Mouse (Mus musculus): ENCODE results near the gene Frem1. TPM values are rescaled to one million over a fixed set of nuclear protein-coding genes. Genes with fewer than 3 reads are reported as not detected.
A peak's percentile ranks its signal among the peaks of the same experiment; 100 is the strongest.

Frem1 gene
- polyA plus RNA-seq, 1 experiment, result 0.64 TPM

- TF ChIP-seq CTCF (IDR thresholded peaks at IDR 0.05; ENCODE audit: low read depth, low read length) (no peak), EP300 (IDR thresholded peaks at IDR 0.05; ENCODE audit: insufficient read depth, low read depth, low read length) (no peak)
- no peaks in the 10 kb centered on the region for H3K36me3 ChIP-seq (ENCODE audit: control insufficient read depth, insufficient read depth, low read length, poor library complexity, severe bottlenecking)
- no peak overlapping the region for H3K4me3 ChIP-seq (ENCODE audit: low read depth, low read length)
- H3K27me3 ChIP-seq (ENCODE audit: control insufficient read depth, insufficient read depth, low read length, poor library complexity, severe bottlenecking), result no peaks in the 10 kb centered on the region
- H3K27ac ChIP-seq (ENCODE audit: insufficient read depth, low read length), result no peak overlapping the region
- no peaks in the 10 kb centered on the region for H3K4me1 ChIP-seq (ENCODE audit: control insufficient read depth, insufficient read depth, low read length)
- no peak overlapping the region for H3K9ac ChIP-seq (ENCODE audit: low read depth, poor library complexity, severe bottlenecking)
- H3K9me3 ChIP-seq (replicated peaks; ENCODE audit: control insufficient read depth, insufficient read depth, low read length, poor library complexity, severe bottlenecking), result no peaks in the 10 kb centered on the region
These were observed 111.9 kb downstream of the Frem1 start for GRCm38 (mm10) chr4:82940248-82940647.

DNA sequence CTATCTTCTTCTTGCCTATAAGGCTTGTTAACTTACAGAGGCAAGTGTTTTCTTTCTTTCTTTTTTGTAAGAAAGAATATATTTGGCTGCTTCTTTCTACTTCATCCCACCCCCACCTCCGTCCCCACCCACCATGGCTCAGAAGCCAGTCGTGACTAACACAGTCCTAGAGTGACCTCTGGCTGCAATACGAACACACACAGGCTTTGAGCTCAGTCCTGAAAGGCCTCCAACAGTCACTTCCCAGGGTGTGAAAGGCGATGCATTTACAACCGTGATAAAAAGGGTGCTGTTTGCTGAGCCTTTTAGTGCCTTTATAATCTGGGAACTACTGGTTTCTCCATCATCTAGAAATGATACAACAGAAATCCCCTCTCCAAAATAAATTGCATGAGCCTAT, 117.8 kb downstream of the Frem1 start:
- Histone ChIP-seq H3K9ac (ENCODE audit: low read depth, poor library complexity, severe bottlenecking) (no peak overlapping the region), H3K27ac (ENCODE audit: insufficient read depth, low read length) (no peak overlapping the region), H3K27me3 (ENCODE audit: control insufficient read depth, insufficient read depth, low read length, poor library complexity, severe bottlenecking) (no peaks in the 10 kb centered on the region), H3K9me3 (replicated peaks; ENCODE audit: control insufficient read depth, insufficient read depth, low read length, poor library complexity, severe bottlenecking) (no peaks in the 10 kb centered on the region), H3K36me3 (ENCODE audit: control insufficient read depth, insufficient read depth, low read length, poor library complexity, severe bottlenecking) (no peaks in the 10 kb centered on the region), H3K4me3 (ENCODE audit: low read depth, low read length) (no peak overlapping the region), H3K4me1 (ENCODE audit: control insufficient read depth, insufficient read depth, low read length) (no peaks in the 10 kb centered on the region)
- TF ChIP-seq CTCF (IDR thresholded peaks at IDR 0.05; ENCODE audit: low read depth, low read length) (peak; percentile 57), POLR2A (IDR thresholded peaks at IDR 0.05; ENCODE audit: insufficient read depth, low read length) (no peak)

GRCm38 (mm10) chr4:82933698-82934210, 118.4 kb downstream of the Frem1 start:
- no peak overlapping the region for H3K9ac ChIP-seq (ENCODE audit: low read depth, poor library complexity, severe bottlenecking)
- no peaks in the 10 kb centered on the region for H3K4me1 ChIP-seq (ENCODE audit: control insufficient read depth, insufficient read depth, low read length)
- H3K9me3 ChIP-seq (replicated peaks; ENCODE audit: control insufficient read depth, insufficient read depth, low read length, poor library complexity, severe bottlenecking), result no peaks in the 10 kb centered on the region
- H3K36me3 ChIP-seq (ENCODE audit: control insufficient read depth, insufficient read depth, low read length, poor library complexity, severe bottlenecking), result no peaks in the 10 kb centered on the region
- H3K4me3 ChIP-seq (ENCODE audit: low read depth, low read length), result no peak overlapping the region
- TF ChIP-seq CTCF (IDR thresholded peaks at IDR 0.05; ENCODE audit: low read depth, low read length), result peak; percentile 63
- TF ChIP-seq POLR2A (IDR thresholded peaks at IDR 0.05; ENCODE audit: insufficient read depth, low read length), result no peak
- no peak overlapping the region for H3K27ac ChIP-seq (ENCODE audit: insufficient read depth, low read length)
- no peaks in the 10 kb centered on the region for H3K27me3 ChIP-seq (ENCODE audit: control insufficient read depth, insufficient read depth, low read length, poor library complexity, severe bottlenecking)

DNA sequence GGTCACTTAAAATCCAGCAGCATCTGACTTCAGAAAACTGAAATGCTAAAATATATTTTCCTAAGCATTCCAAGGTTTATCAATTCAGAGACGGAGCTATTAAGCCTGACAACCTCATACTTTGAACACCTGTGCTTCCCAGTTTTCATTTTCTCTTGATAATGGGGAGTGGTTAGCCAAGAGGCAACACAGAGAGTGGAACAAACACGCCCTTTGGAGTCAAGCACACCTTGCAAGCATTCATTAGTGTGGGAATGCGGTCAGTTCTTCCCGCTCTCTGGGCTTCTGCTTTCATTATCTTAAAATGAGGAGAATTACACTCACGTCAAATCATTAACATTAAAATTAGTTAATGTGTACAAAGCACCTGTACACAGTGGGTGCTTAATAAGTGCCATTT, 122.1 kb downstream of the Frem1 start:
- Histone ChIP-seq H3K9ac (ENCODE audit: low read depth, poor library complexity, severe bottlenecking) (no peak overlapping the region), H3K36me3 (ENCODE audit: control insufficient read depth, insufficient read depth, low read length, poor library complexity, severe bottlenecking) (no peaks in the 10 kb centered on the region), H3K4me3 (ENCODE audit: low read depth, low read length) (no peak overlapping the region), H3K9me3 (replicated peaks; ENCODE audit: control insufficient read depth, insufficient read depth, low read length, poor library complexity, severe bottlenecking) (no peaks in the 10 kb centered on the region), H3K27ac (ENCODE audit: insufficient read depth, low read length) (no peak overlapping the region), H3K4me1 (ENCODE audit: control insufficient read depth, insufficient read depth, low read length) (no peaks in the 10 kb centered on the region), H3K27me3 (ENCODE audit: control insufficient read depth, insufficient read depth, low read length, poor library complexity, severe bottlenecking) (no peaks in the 10 kb centered on the region)
- TF ChIP-seq CTCF (IDR thresholded peaks at IDR 0.05; ENCODE audit: low read depth, low read length) (no peak), POLR2A (IDR thresholded peaks at IDR 0.05; ENCODE audit: insufficient read depth, low read length) (no peak), EP300 (IDR thresholded peaks at IDR 0.05; ENCODE audit: insufficient read depth, low read depth, low read length) (no peak)

- Histone ChIP-seq H3K27me3 (ENCODE audit: control insufficient read depth, insufficient read depth, low read length, poor library complexity, severe bottlenecking) (no peaks in the 10 kb centered on the region; the same call in 1 of the 2 replicates), H3K9ac (ENCODE audit: low read depth, poor library complexity, severe bottlenecking) (no peak overlapping the region)
- no peak for TF ChIP-seq EP300 (IDR thresholded peaks at IDR 0.05; ENCODE audit: insufficient read depth, low read depth, low read length)
- no peak for TF ChIP-seq POLR2A (IDR thresholded peaks at IDR 0.05; ENCODE audit: insufficient read depth, low read length)
- TF ChIP-seq CTCF (IDR thresholded peaks at IDR 0.05; ENCODE audit: low read depth, low read length), result no peak
These were observed 130.2 kb downstream of the Frem1 start for GRCm38 (mm10) chr4:82921962-82922361.

DNA sequence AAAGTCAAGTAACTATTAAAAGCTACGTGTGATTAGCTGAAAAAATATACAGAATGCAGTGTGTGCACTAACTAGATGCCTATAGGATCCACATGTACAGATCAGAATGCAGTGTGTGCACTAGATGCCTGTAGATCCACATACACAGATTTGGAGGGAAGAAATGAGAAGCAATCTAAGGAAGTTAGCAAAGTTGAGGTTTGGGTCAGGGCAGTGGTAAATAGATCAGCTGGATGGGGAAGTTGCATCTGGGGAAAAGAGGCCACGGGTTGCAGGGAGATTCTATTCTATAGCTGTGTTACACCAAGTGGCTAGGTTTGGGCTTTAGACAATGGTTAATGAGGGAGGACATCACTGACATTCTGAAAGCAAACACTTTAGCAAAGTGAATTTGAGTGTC, 133.5 kb downstream of the Frem1 start:
- Histone ChIP-seq H3K4me1 (ENCODE audit: control insufficient read depth, insufficient read depth, low read length) (no peaks in the 10 kb centered on the region), H3K36me3 (ENCODE audit: control insufficient read depth, insufficient read depth, low read length, poor library complexity, severe bottlenecking) (no peaks in the 10 kb centered on the region), H3K27ac (ENCODE audit: insufficient read depth, low read length) (no peak overlapping the region), H3K9ac (ENCODE audit: low read depth, poor library complexity, severe bottlenecking) (no peak overlapping the region), H3K4me3 (ENCODE audit: low read depth, low read length) (no peak overlapping the region), H3K9me3 (replicated peaks; ENCODE audit: control insufficient read depth, insufficient read depth, low read length, poor library complexity, severe bottlenecking) (no peaks in the 10 kb centered on the region), H3K27me3 (ENCODE audit: control insufficient read depth, insufficient read depth, low read length, poor library complexity, severe bottlenecking) (no peaks in the 10 kb centered on the region; the same call in 1 of the 2 replicates)
- TF ChIP-seq EP300 (IDR thresholded peaks at IDR 0.05; ENCODE audit: insufficient read depth, low read depth, low read length), result no peak
- no peak for TF ChIP-seq CTCF (IDR thresholded peaks at IDR 0.05; ENCODE audit: low read depth, low read length)
- TF ChIP-seq POLR2A (IDR thresholded peaks at IDR 0.05; ENCODE audit: insufficient read depth, low read length), result no peak

More at GRCm38 (mm10) chr4:82921962-82922361, 130.2 kb downstream of the Frem1 start:
- H3K36me3 ChIP-seq (ENCODE audit: control insufficient read depth, insufficient read depth, low read length, poor library complexity, severe bottlenecking), result no peaks in the 10 kb centered on the region
- H3K4me1 ChIP-seq (ENCODE audit: control insufficient read depth, insufficient read depth, low read length), result no peaks in the 10 kb centered on the region
- H3K4me3 ChIP-seq (ENCODE audit: low read depth, low read length), result no peak overlapping the region
- H3K27ac ChIP-seq (ENCODE audit: insufficient read depth, low read length), result no peak overlapping the region
- no peaks in the 10 kb centered on the region for H3K9me3 ChIP-seq (replicated peaks; ENCODE audit: control insufficient read depth, insufficient read depth, low read length, poor library complexity, severe bottlenecking)
